Mouse (Mus musculus) monocyte, adult 5-6 weeks (primary cell): ENCODE measurements around the gene Mrps31. TPM values are rescaled to one million over a fixed set of nuclear protein-coding genes. Genes with fewer than 3 reads are reported as not detected.
A peak's percentile ranks its signal among the peaks of the same experiment; 100 is the strongest.

ENCODE experiments used
- ATAC-seq: fragments of 153-309, 156-312 bp; replicated peaks from 2 replicates; pipeline ENCODE4 v1.8.0; 2017; ENCODE audit warnings: mild to moderate bottlenecking; ENCODE audit not compliant: low TSS enrichment, insufficient number of reproducible peaks, severe bottlenecking, poor library complexity, low FRiP score
- total RNA-seq: library from RNA; stranded (forward); fragments of 200-1000, 200-491, 200-594 nt; gene quantifications from 3 replicates; pipeline ENCODE4 v1.2.3, GENCODE M21; 2017

The Mrps31 gene
- total RNA-seq: 11.2 to 22.1 TPM (median 17.3 TPM) in 3 replicates

DNA sequence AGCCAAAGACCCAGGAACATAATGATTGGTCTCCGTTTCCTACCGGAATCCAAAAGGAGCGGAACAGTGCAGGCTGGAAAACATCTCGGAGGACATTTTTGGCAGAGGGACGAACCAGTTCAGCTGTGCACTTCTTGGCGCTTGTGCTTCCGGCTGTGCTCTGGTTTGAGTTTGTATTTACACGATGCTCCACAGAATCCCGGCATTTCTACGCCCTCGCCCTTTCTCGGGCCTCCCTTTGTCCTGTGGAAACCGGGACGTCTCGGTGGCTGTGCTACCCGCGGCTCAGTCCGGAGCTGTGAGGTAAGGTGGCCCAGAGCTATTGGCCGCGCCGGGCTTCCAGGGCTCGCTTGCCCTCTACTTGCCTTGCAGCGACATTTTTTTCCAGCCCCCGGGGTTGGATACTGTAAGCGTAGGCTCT is at the start of gene Mrps31:
Mrps31 (plus strand) TSS at position 80 of the 421 bp plus-strand sequence.
- ATAC-seq: peak; percentile 96

DNA sequence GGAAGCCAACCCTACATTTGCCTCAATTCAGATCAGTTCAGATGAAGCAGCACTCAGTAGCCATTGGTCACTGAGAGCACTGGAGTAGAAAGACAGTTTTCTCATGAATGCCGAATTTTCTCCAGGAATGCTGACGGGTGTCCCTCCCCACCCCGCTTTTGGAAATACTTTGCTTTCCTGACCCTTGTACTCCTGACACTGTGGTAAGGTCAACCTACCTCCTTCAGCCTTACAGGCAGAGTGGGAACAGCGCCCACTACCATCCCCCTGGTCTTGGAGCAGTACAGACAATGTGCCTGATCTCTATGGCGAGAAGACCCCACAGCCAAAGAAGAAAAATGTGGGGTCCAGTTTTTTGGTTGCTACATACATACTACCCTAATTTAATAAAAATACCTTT is 34.9 kb upstream of the Mrps31 start:
- no peak for ATAC-seq

DNA sequence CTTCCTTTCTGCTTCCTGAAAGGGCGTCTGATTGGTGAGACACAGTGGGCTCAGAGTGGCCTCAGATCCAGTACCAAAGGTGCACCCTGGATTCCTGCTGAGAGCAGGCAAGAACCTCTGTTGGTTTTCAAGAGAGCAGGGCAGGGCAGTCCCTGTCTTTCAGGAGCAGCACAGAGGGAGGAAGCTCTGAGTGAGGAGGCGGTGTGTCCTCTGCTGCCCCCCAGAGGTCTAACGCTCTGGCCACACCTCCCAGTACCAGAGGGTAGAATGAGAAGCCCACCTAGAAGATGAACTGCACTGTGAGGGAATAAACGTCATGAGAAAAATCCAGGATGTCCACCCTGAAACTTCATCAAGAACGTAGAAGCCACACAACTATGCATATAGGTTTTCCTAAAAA is 34.3 kb upstream of the Mrps31 start:
- no peak for ATAC-seq

- ATAC-seq: no peak
These were observed 30.2 kb upstream of the Mrps31 start for GRCm38 (mm10) chr8:22380934-22381333.

GRCm38 (mm10) chr8:22382824-22383595 is 28.2 kb upstream of the Mrps31 start:
- ATAC-seq: no peak

- ATAC-seq: no peak
These were observed 26.0 kb upstream of the Mrps31 start for GRCm38 (mm10) chr8:22385158-22385557.

GRCm38 (mm10) chr8:22389874-22390273 is 21.3 kb upstream of the Mrps31 start:
- no peak for ATAC-seq

- no peak for ATAC-seq
These were observed 20.2 kb upstream of the Mrps31 start for GRCm38 (mm10) chr8:22390766-22391463.

GRCm38 (mm10) chr8:22394471-22394870 is 16.7 kb upstream of the Mrps31 start:
- no peak for ATAC-seq

DNA sequence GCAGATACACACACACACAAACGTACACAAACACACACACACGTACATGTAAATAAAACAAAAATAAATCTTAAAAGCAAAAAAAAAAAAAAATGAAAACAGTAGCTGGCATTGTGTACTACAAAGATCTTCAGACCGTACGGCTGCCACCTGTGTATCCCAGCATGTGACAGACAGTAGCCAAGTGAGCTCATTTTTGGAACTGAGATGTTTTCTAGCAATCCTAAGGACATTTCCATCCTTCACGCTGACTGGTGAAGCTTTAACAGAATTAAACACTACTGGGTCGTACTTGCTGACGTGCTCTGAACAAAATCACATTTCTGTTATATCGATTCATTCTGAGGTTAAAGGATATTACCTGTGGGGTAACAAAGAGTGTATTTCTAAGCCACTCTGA is 15.9 kb upstream of the Mrps31 start:
- ATAC-seq: no peak

DNA sequence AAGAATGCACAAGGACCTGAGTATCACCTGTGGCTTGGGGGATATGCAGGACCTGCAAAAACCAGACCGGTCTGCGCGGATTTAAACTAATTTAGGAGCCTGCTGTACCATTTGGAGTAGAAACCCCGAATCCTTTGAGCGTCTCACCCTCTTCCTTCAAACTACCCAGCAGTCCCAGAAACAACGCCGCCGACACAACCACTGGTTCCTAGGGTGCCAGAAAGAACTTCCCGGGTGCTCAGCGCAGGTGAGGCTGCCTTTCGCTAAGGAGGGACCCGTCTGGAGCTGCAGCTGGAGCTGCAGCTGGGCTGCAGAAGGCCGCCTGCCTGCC is 13.4 kb upstream of the Mrps31 start:
- no peak for ATAC-seq

DNA sequence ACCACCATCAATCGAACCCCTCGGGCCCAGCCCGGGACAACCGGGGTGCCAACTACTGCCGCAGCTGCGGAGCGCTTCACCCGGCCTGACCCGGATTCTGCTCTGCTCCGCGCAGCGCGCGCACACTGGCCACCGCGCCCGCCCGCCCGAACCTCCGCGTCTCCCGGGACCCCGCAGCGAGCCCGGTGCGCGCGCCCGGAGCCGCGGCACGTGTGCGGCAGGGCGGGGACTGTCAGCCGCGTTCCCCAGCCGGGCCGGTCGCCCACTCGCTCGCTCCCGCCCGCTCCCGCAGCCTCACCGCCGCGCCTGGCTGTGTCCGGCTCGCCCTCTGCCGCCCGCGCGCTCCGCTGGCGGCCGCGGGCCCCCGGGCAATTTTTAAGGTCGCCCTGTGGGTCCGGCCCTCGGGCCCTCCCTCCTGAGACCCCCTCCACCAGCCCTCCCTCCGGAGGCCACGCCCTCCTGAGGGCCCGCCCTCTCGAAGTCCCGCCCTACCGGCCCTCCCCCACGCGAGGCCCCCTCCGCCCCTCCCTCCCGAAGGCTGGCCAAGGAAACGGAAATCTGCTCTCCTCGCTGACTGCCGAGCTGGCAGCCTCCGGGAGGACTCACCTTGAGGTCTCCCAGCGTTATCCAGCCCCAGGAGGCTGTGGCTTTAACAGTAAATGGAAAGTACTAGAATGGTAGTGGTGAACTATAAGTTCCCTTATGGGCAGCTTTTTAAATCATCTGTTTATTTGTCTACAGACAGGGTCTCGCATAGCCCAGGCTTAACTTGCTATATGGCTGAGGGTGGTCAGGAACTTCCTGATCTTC is 12.8 kb upstream of the Mrps31 start, which contains the start of gene Slc25a15:
Slc25a15 (minus strand) TSS at position 456 of the 810 bp plus-strand sequence.
- peak; percentile 81 for ATAC-seq

- no peak for ATAC-seq
These were observed 11.8 kb upstream of the Mrps31 start for GRCm38 (mm10) chr8:22399285-22399880.

GRCm38 (mm10) chr8:22400593-22400992 is 10.6 kb upstream of the Mrps31 start:
- ATAC-seq: no peak

GRCm38 (mm10) chr8:22403235-22403634 is 7.9 kb upstream of the Mrps31 start:
- ATAC-seq: no peak

GRCm38 (mm10) chr8:22405733-22406132 is 5.4 kb upstream of the Mrps31 start:
- peak; percentile 70; the same call in 1 of the 2 replicates for ATAC-seq

DNA sequence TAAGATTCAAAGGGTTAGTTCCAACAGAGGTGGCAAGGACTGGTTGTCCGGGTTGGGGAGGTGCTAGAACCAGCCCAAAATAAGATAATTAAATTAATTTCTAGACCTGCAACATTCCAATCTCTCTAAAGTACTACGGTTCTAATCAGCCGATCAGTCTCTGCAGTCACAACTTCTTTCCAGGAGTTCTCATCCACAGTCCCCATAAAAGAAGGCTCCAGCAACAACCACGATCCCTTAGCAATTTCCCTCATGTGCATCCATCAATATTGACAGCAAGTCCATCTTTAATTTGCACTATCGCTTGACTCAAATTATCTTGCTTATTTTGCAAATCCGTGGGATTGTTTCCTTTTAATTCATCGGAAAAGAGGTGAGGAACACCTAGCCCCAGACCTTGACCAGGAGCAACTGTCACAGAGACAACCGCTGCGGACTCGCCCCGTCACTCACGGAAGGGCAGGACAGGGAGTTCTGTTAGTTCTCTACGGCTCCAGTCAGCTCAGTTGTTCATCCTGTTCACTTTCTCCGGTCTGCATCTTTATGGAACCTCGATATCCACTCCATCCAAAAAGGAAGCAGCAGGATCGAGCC is 376 bp upstream of the Mrps31 start:
- ATAC-seq: peak; percentile 25; the same call in 1 of the 2 replicates

GRCm38 (mm10) chr8:22411971-22412370 is 810 bp downstream of the Mrps31 start:
- no peak for ATAC-seq
